ENCODE assay signal across 8 mouse cellular contexts in the genomic region with DNA sequence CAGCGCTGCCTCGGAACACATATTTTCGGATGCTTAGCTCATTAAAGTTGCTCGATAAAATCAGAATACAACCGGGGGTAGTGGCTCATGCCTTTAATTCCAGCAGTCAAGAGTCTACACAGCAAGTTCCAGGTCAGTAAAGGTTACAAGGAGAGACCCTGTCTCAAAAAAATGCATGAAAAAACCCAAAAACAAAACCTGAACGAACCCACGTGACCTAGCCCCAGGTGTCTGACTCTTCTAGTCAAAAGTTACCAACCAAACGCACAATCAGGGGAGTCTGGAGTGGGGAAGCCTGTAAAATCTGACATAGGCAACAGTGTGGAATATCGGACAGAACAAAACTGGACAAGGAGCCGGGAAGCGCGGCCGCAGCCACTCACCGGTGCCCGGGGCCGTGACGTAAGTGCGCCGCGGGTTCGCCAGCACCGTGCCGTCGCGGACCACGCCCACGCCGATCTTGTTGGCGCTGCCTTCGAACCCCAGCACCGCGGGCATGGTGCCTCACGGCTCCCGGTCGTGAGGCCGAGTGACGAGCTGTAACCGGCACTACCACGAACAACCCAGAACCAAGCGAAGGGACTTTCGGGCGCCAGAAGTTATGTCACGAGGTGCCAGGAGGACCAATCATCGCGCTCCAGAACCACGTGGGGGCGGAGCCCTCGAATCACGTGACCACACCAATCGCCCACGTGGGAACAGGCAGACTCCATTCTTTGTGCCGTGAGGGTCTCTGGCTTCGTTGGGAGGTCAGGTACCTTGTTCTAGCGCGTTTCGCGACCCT. TPM values are rescaled to one million over a fixed set of nuclear protein-coding genes. Genes with fewer than 3 reads are reported as not detected.
DNase-seq lines count a peak whose midpoint lies in the region; ATAC-seq and TF ChIP-seq lines count a peak whose summit lies in the region.

A gene (minus strand): TSS at position 613 of the 784 bp plus-strand sequence.
A gene (plus strand): TSS at position 688 of the 784 bp plus-strand sequence.

- H3K9me3 ChIP-seq in megakaryocyte, embryonic 14.5 days, result no peaks in the 10 kb centered on the region

- H3K4me3 ChIP-seq in cortical plate, adult 2 months (ENCODE audit: insufficient read depth, low read length), result peak within 1 kb of the TSS; percentile 57
- peak within 1 kb of the TSS; percentile 90 for H3K4me3 ChIP-seq in megakaryocyte, embryonic 14.5 days (replicated peaks)

- peak; percentile 86 for TF ChIP-seq POLR2A in cortical plate, adult 2 months (IDR thresholded peaks at IDR 0.05; ENCODE audit: extremely low read depth, insufficient read depth, low read length)

- no peak for TF ChIP-seq CTCF in cortical plate, adult 2 months (IDR thresholded peaks at IDR 0.05; ENCODE audit: extremely low read depth, insufficient read depth, low read length)

- peak within 1 kb of the TSS; percentile 74 for H3K27ac ChIP-seq in cortical plate, adult 2 months (ENCODE audit: insufficient read depth, low read length)

- peak; percentile 96 for ATAC-seq in activated CD4-positive, CD25-positive, alpha-beta regulatory T cell, adult 4 months

- H3K4me1 ChIP-seq in cortical plate, adult 2 months (ENCODE audit: control insufficient read depth, insufficient read depth, low read length), result no peaks in the 10 kb centered on the region
- H3K4me1 ChIP-seq in megakaryocyte, embryonic 14.5 days, result peaks cover 43% of the 10 kb centered on the region

- DNase-seq in gastrocnemius, adult 8-10 months (ENCODE audit: low spot score in 2 of 2), result peak; percentile 95 to 97
- DNase-seq in hindlimb bud, embryonic 11.5 days (ENCODE audit: extremely low spot score, low read depth, low spot score), result peak; percentile 95
- peak; percentile 97 to 98 for DNase-seq in left cerebral cortex, adult 8-10 months (ENCODE audit: low spot score in 2 of 2)
- DNase-seq in right cerebral cortex, postnatal 10 days (ENCODE audit: low spot score in 2 of 2), result peak; percentile 99
- peak; percentile 90 for DNase-seq in urinary bladder, postnatal 25 days (ENCODE audit: low spot score)

- H3K36me3 ChIP-seq in megakaryocyte, embryonic 14.5 days (replicated peaks; ENCODE audit: low read length), result peaks cover 48% of the 10 kb centered on the region

- H3K27me3 ChIP-seq in megakaryocyte, embryonic 14.5 days (replicated peaks), result no peaks in the 10 kb centered on the region

RNA-seq across cellular contexts. Expression of the first gene that starts in this region (rescaled TPM):
- polyA plus RNA-seq in activated CD4-positive, CD25-positive, alpha-beta regulatory T cell, adult 4 months (2017; shearing (Covaris generic)), result 100 to 1,000 TPM in 1 of 2 experiments, 10 to 100 TPM in 1; 73.9 to 108 TPM
- polyA plus RNA-seq in cortical plate, adult 2 months (2012; rRNA removed), result 61.2 and 62.6 TPM in 2 replicates
- 10 to 100 TPM; 42.4 to 63.1 (median 48.7) TPM for total RNA-seq in gastrocnemius, adult 8-10 months (2022)
- total RNA-seq in left cerebral cortex, adult 8-10 months (2022), result 10 to 100 TPM; 30.1 to 36.2 (median 33.2) TPM
- 14.5 and 15.9 TPM in 2 replicates for polyA plus RNA-seq in megakaryocyte, embryonic 14.5 days (2012; ENCODE audit: insufficient read depth, low replicate concordance)

RNA-seq across cellular contexts. Expression of the second gene that starts in this region (rescaled TPM):
- polyA plus RNA-seq in activated CD4-positive, CD25-positive, alpha-beta regulatory T cell, adult 4 months (2017; shearing (Covaris generic)), result 100 to 1,000 TPM in 1 of 2 experiments, 10 to 100 TPM in 1; 72.8 to 108 TPM
- 57.6 and 62.4 TPM in 2 replicates for polyA plus RNA-seq in cortical plate, adult 2 months (2012; rRNA removed)
- total RNA-seq in gastrocnemius, adult 8-10 months (2022), result 10 to 100 TPM; 30.8 to 35.9 (median 33.3) TPM
- 10 to 100 TPM; 55.5 to 64.8 (median 60.2) TPM for total RNA-seq in left cerebral cortex, adult 8-10 months (2022)
- polyA plus RNA-seq in megakaryocyte, embryonic 14.5 days (2012; ENCODE audit: insufficient read depth, low replicate concordance), result 13.9 and 87.6 TPM in 2 replicates

Comparison
In these comparisons a context has a peak if more than half of its experiments do, and no peak if none do; other contexts are left out.
1. Peak in every context shown above with its lines: DNase-seq, ATAC-seq, H3K4me3 ChIP-seq and H3K27ac ChIP-seq.